Mouse (Mus musculus): ENCODE data around the gene Mob1a. TPM values are rescaled to one million over a fixed set of nuclear protein-coding genes. Genes with fewer than 3 reads are reported as not detected.

Gene Mob1a
- polyA plus RNA-seq, 1 experiment = 23.5 TPM

- no peak overlapping the region for H3K27ac ChIP-seq (ENCODE audit: insufficient read depth, low read depth, low read length)
- peaks cover 6% of the 10 kb centered on the region; the same call in 1 of the 2 replicates for H3K36me3 ChIP-seq (ENCODE audit: control insufficient read depth, insufficient read depth, low read length)
- DNase-seq = no peak
- 91% methylated on average over 9 of the region's 9 CpGs for WGBS
- no peak overlapping the region for H3K4me3 ChIP-seq (ENCODE audit: insufficient read depth, low read depth, low read length)
- TF ChIP-seq POLR2A (IDR thresholded peaks at IDR 0.05; ENCODE audit: low read depth, low read length) (no peak), CTCF (conservative IDR thresholded peaks at IDR 0.05; ENCODE audit: insufficient read depth, insufficient read length, low read depth, low read length) (no peak)
- H3K4me1 ChIP-seq (ENCODE audit: control insufficient read depth, insufficient read depth, low read length) = no peaks in the 10 kb centered on the region
- no peaks in the 10 kb centered on the region for H3K27me3 ChIP-seq (replicated peaks; ENCODE audit: control insufficient read depth, insufficient read depth, low read length)
Measured at GRCm38 (mm10) chr6:83385569-83386090, 59.8 kb downstream of the Mob1a start.

GRCm38 (mm10) chr6:83392166-83392780 is 66.5 kb downstream of the Mob1a start:
- no peak for TF ChIP-seq CTCF (conservative IDR thresholded peaks at IDR 0.05; ENCODE audit: insufficient read depth, insufficient read length, low read depth, low read length)
- TF ChIP-seq POLR2A (IDR thresholded peaks at IDR 0.05; ENCODE audit: low read depth, low read length) = no peak
- 66% methylated on average over 8 of the region's 8 CpGs for WGBS
- Histone ChIP-seq H3K4me1 (ENCODE audit: control insufficient read depth, insufficient read depth, low read length) (no peaks in the 10 kb centered on the region), H3K27ac (ENCODE audit: insufficient read depth, low read depth, low read length) (peak overlapping the region; percentile 54; the same call in 1 of the 2 replicates), H3K27me3 (replicated peaks; ENCODE audit: control insufficient read depth, insufficient read depth, low read length) (no peaks in the 10 kb centered on the region), H3K36me3 (ENCODE audit: control insufficient read depth, insufficient read depth, low read length) (no peaks in the 10 kb centered on the region), H3K4me3 (ENCODE audit: insufficient read depth, low read depth, low read length) (no peak overlapping the region)
- peak; percentile 40 for DNase-seq

Other genes starting within 250 kb of the Mob1a start
- 18.6 and 20.5 TPM in 2 replicates for gene Pcgf1, start 248.1 kb upstream of the Mob1a start, polyA plus RNA-seq (2012; rRNA removed)
- gene Lbx2, start 239.6 kb upstream of the Mob1a start, polyA plus RNA-seq (2012; rRNA removed) = 1.4 and 2.5 TPM in 2 replicates
- gene Ccdc142, start 224.4 kb upstream of the Mob1a start, polyA plus RNA-seq (2012; rRNA removed) = 3.0 and 5.9 TPM in 2 replicates
- 4.3 and 4.4 TPM in 2 replicates for gene Gm42688, start 224.4 kb upstream of the Mob1a start, polyA plus RNA-seq (2012; rRNA removed)
- gene Mrpl53, start 217.0 kb upstream of the Mob1a start, polyA plus RNA-seq (2012; rRNA removed) = 91.1 and 91.7 TPM in 2 replicates
- 35.5 and 42.3 TPM in 2 replicates for gene Mogs, start 210.5 kb upstream of the Mob1a start, polyA plus RNA-seq (2012; rRNA removed)
- gene Wbp1, start 204.5 kb upstream of the Mob1a start, polyA plus RNA-seq (2012; rRNA removed) = 203 and 259 TPM in 2 replicates
- 19.0 and 29.8 TPM in 2 replicates for gene Ino80b, start 200.6 kb upstream of the Mob1a start, polyA plus RNA-seq (2012; rRNA removed)
- 73.6 and 96.1 TPM in 2 replicates for gene Rtkn, start 190.6 kb upstream of the Mob1a start, polyA plus RNA-seq (2012; rRNA removed)
- 4.4 and 4.7 TPM in 2 replicates for gene Wdr54, start 169.6 kb upstream of the Mob1a start, polyA plus RNA-seq (2012; rRNA removed)
- gene 1700003E16Rik, start 169.6 kb upstream of the Mob1a start, polyA plus RNA-seq (2012; rRNA removed) = 1.4 and 1.6 TPM in 2 replicates
- 93.1 and 117 TPM in 2 replicates for gene Dctn1, start 160.1 kb upstream of the Mob1a start, polyA plus RNA-seq (2012; rRNA removed)
- gene Slc4a5, start 106.2 kb upstream of the Mob1a start, polyA plus RNA-seq (2012; rRNA removed) = 3.3 TPM in 2 replicates
- gene Mthfd2, start 108 bp upstream of the Mob1a start, polyA plus RNA-seq (2012; rRNA removed) = 2.3 and 2.4 TPM in 2 replicates
- 85.2 and 125 TPM in 2 replicates for gene Bola3, start 23.1 kb downstream of the Mob1a start, polyA plus RNA-seq (2012; rRNA removed)
- gene Tet3, start 133.1 kb downstream of the Mob1a start, polyA plus RNA-seq (2012; rRNA removed) = 7.1 and 8.0 TPM in 2 replicates
- gene Dguok, start 181.0 kb downstream of the Mob1a start, polyA plus RNA-seq (2012; rRNA removed) = 50.0 and 50.5 TPM in 2 replicates
- gene Actg2, start 210.2 kb downstream of the Mob1a start, polyA plus RNA-seq (2012; rRNA removed) = 2.0 and 10.5 TPM in 2 replicates
- 13.9 and 15.7 TPM in 2 replicates for gene Stambp, start 246.7 kb downstream of the Mob1a start, polyA plus RNA-seq (2012; rRNA removed)